Mouse (Mus musculus) embryonic fibroblast, embryonic 13.5 days (primary cell): ENCODE results near the gene Zfp184.

Source experiments
- CTCF ChIP-seq: IDR thresholded peaks from 2 replicates; pipeline ENCODE4 v1.5.1; 2011; ENCODE audit warnings: mild to moderate bottlenecking, control low read depth, low read length, moderate library complexity, borderline replicate concordance; ENCODE audit not compliant: insufficient read depth
- POLR2A ChIP-seq: IDR thresholded peaks from 2 replicates; pipeline ENCODE4 v1.6.1; 2011; ENCODE audit warnings: low read depth, mild to moderate bottlenecking, control low read depth, low read length, moderate library complexity

DNA sequence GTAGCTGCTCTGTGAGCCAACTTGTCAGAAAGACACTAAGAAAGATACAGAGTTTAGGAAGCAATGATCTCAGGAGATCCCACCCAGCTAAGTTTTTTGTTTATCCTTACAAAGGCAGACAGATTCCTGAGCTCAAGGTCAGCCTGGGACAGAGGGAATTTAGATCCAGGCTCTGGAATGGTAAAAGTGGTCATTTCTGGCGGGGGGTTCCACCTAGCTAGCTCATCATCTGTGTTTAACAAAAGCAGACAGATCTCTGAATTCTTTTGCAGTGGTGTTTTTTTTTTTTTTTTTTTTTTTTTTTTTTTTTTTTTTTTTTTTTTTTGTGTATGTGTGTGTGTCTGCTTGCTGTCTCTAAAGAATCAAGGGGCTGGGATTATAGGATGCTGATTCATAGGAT lies 24.4 kb downstream of the Zfp184 start:
- no peak for TF ChIP-seq CTCF
- TF ChIP-seq POLR2A = no peak
